Mouse (Mus musculus) C2C12 (cell line): ENCODE results near the gene Cpeb1. TPM values are rescaled to one million over a fixed set of nuclear protein-coding genes. Genes with fewer than 3 reads are reported as not detected.
"Not testable (repeated sequence)": the region's sequence is repeated elsewhere in the genome, so short reads cannot be mapped to it uniquely, and the experiment has no call there.

Experiments
- H3K27me3 ChIP-seq: one replicate; pipeline ENCODE4 v1.6.1; 2011; ENCODE audit not compliant: control insufficient read depth, insufficient read depth, insufficient read length
- H3K36me3 ChIP-seq: one replicate; pipeline ENCODE4 v1.6.1; 2011; ENCODE audit not compliant: control insufficient read depth, insufficient read depth
- H3K4me3 ChIP-seq: one replicate; pipeline ENCODE4 v1.5.1; 2011; ENCODE audit warnings: mild to moderate bottlenecking, control low read depth; ENCODE audit not compliant: poor library complexity, insufficient read depth, severe bottlenecking
- H3K79me2 ChIP-seq: one replicate; pipeline ENCODE4 v1.6.1; 2011; ENCODE audit not compliant: control insufficient read depth, insufficient read depth
- H3K79me3 ChIP-seq: one replicate; pipeline ENCODE4 v1.6.1; 2011; ENCODE audit warnings: low read depth, control low read depth
- H3ac ChIP-seq: one replicate; pipeline ENCODE3; 2011; ENCODE audit warnings: low read depth; ENCODE audit not compliant: control insufficient read depth, insufficient read length
- CEBPB ChIP-seq: IDR thresholded peaks from one replicate; pipeline ENCODE4 v1.6.1; 2011; ENCODE audit warnings: low read depth, mild to moderate bottlenecking, control low read depth, moderate library complexity
- CTCF ChIP-seq: IDR thresholded peaks from one replicate; pipeline ENCODE4 v1.5.1; 2011; ENCODE audit not compliant: control insufficient read depth, insufficient read depth, insufficient read length
- FOSL1 ChIP-seq: IDR thresholded peaks from one replicate; pipeline ENCODE4 v1.8.0; 2011; ENCODE audit warnings: mild to moderate bottlenecking, low read length; ENCODE audit not compliant: poor library complexity, insufficient read depth, severe bottlenecking
- MAX ChIP-seq: IDR thresholded peaks from one replicate; pipeline ENCODE4 v1.6.1; 2011; ENCODE audit warnings: mild to moderate bottlenecking, control low read depth
- MYOD1 ChIP-seq: IDR thresholded peaks from one replicate; pipeline ENCODE4 v1.6.1; 2011; ENCODE audit warnings: low read depth; ENCODE audit not compliant: control insufficient read depth, insufficient read length
- MYOG ChIP-seq: IDR thresholded peaks from one replicate; pipeline ENCODE4 v1.6.1; 2011; ENCODE audit not compliant: control insufficient read depth, insufficient read length; ENCODE audit errors: extremely low read depth
- USF1 ChIP-seq: IDR thresholded peaks from one replicate; pipeline ENCODE4 v1.6.1; 2011; ENCODE audit warnings: low read depth, mild to moderate bottlenecking, control low read depth, moderate library complexity
- polyA plus RNA-seq: library from polyadenylated mRNA; unstranded; fragments of >200 nt; fragmentation: generic; extraction: Trizol; gene quantifications from one replicate; pipeline ENCODE4 v1.2.1, GENCODE M21; 2012; ENCODE audit warnings: missing spikeins

The Cpeb1 gene
- polyA plus RNA-seq, 1 experiment, result 0.81 TPM

GRCm38 (mm10) chr7:81489649-81490048 is 34.4 kb upstream of the Cpeb1 start:
- Histone ChIP-seq H3K27me3 (peaks cover 12% of the 10 kb centered on the region), H3ac (no peak overlapping the region), H3K4me3 (no peak overlapping the region), H3K36me3 (no peaks in the 10 kb centered on the region), H3K79me3 (no peaks in the 10 kb centered on the region), H3K79me2 (no peaks in the 10 kb centered on the region)
- no peak for TF ChIP-seq MYOG

DNA sequence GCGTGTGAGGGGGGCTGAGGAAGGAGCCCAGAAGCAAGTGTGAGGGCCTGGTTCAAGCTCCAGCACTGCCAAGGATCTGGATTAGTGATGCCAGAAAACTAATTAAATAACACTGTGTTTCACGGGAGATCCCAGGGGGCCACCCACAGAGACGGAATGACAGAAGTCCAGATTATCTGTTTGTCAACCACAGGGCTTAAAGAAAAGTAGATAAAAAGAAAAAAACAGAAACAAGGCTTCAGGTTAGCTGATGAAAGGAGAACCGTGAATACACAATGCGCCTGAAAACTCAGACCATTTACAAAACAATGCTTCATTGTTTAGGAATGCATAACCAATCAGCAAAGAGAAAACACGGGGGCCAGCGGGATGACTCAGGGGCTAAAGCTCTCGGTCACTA is 25.5 kb upstream of the Cpeb1 start:
- Histone ChIP-seq H3K36me3 (no peaks in the 10 kb centered on the region), H3ac (no peak overlapping the region), H3K4me3 (no peak overlapping the region), H3K79me2 (no peaks in the 10 kb centered on the region), H3K27me3 (no peaks in the 10 kb centered on the region), H3K79me3 (no peaks in the 10 kb centered on the region)
- TF ChIP-seq CTCF, result no peak
- TF ChIP-seq MYOD1, result no peak
- TF ChIP-seq FOSL1, result no peak
- no peak for TF ChIP-seq MAX
- no peak for TF ChIP-seq USF1
- TF ChIP-seq CEBPB, result no peak
- no peak for TF ChIP-seq MYOG

- TF ChIP-seq CTCF (no peak), USF1 (no peak)
- Histone ChIP-seq H3K79me2 (no peaks in the 10 kb centered on the region), H3K36me3 (no peaks in the 10 kb centered on the region), H3K4me3 (no peak overlapping the region), H3K79me3 (no peaks in the 10 kb centered on the region), H3ac (no peak overlapping the region), H3K27me3 (no peaks in the 10 kb centered on the region)
Measured at GRCm38 (mm10) chr7:81479531-81480090, 24.3 kb upstream of the Cpeb1 start.

GRCm38 (mm10) chr7:81478261-81478660 is 23.0 kb upstream of the Cpeb1 start:
- H3K79me2 ChIP-seq, H3K27me3 ChIP-seq, H3K79me3 ChIP-seq, H3ac ChIP-seq, H3K4me3 ChIP-seq, H3K36me3 ChIP-seq: not testable (repeated sequence)

GRCm38 (mm10) chr7:81476833-81477232 is 21.6 kb upstream of the Cpeb1 start:
- Histone ChIP-seq H3K4me3 (no peak overlapping the region), H3K27me3 (peaks cover 5% of the 10 kb centered on the region)

GRCm38 (mm10) chr7:81475221-81475620 is 20.0 kb upstream of the Cpeb1 start:
- Histone ChIP-seq H3K79me3 (no peaks in the 10 kb centered on the region), H3ac (no peak overlapping the region), H3K4me3 (no peak overlapping the region), H3K27me3 (peaks cover 18% of the 10 kb centered on the region), H3K36me3 (no peaks in the 10 kb centered on the region), H3K79me2 (no peaks in the 10 kb centered on the region)
- TF ChIP-seq CTCF (no peak), CEBPB (no peak), MYOD1 (no peak), MAX (no peak), MYOG (no peak), USF1 (no peak), FOSL1 (no peak)

More at GRCm38 (mm10) chr7:81476833-81477232, 21.6 kb upstream of the Cpeb1 start:
- H3K79me3 ChIP-seq, result no peaks in the 10 kb centered on the region
- H3K79me2 ChIP-seq, result no peaks in the 10 kb centered on the region
- H3ac ChIP-seq, result no peak overlapping the region
- no peak for TF ChIP-seq MAX
- TF ChIP-seq CEBPB, result no peak
- TF ChIP-seq FOSL1, result no peak
- no peak for TF ChIP-seq USF1
- TF ChIP-seq CTCF, result no peak
- no peak for TF ChIP-seq MYOD1
- TF ChIP-seq MYOG, result no peak
- no peaks in the 10 kb centered on the region for H3K36me3 ChIP-seq

DNA sequence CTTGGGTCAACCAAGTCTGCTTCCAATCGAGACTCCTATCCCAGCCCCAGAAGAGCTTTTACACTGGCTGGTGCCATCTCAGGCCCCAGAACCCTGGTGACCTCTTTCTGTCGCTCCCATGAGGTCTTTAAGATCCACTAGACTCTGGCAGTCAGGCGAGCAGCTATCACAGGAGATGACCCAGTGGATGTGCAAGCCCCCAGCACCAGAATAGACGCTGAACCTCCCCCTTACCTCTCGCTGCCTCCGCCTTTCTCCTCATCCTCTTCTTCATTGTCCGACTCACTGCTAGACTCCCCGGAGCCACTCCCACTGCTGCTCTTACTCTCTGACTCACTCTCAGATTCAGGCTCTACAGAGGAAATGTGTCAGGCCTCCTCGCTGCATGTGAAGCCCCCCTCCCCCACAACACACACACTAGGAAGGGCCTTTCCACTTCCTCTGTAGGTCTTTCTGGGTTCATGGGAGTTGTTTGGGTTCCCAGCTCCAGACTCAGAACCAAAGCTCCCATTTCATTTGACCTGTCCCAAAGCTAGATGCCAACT is 9.7 kb upstream of the Cpeb1 start:
- Histone ChIP-seq H3ac (no peak overlapping the region), H3K79me2 (no peaks in the 10 kb centered on the region), H3K79me3 (no peaks in the 10 kb centered on the region), H3K27me3 (peaks cover 7% of the 10 kb centered on the region), H3K4me3 (no peak overlapping the region), H3K36me3 (no peaks in the 10 kb centered on the region)
- TF ChIP-seq CTCF (no peak), MYOD1 (no peak), FOSL1 (no peak), MYOG (no peak), MAX (no peak), CEBPB (no peak), USF1 (no peak)
